Mouse (Mus musculus) intestine, postnatal 0 days (tissue): Measurements from ENCODE around the gene Ryk. TPM values are rescaled to one million over a fixed set of nuclear protein-coding genes. Genes with fewer than 3 reads are reported as not detected.

Experiments
- ATAC-seq: fragments of 200-750 bp; cut with Nextera tagmentation; 2 replicates; pipeline ENCODE4 v1.8.0; 2017; ENCODE audit warnings: mild to moderate bottlenecking, moderate TSS enrichment, moderate library complexity
- H3K27ac ChIP-seq: fragments of 300-500 bp; sonication (generic); 2 replicates; pipeline ENCODE4 v1.5.1; 2014; ENCODE audit warnings: mild to moderate bottlenecking, low read depth, low read length, moderate library complexity
- H3K27me3 ChIP-seq: fragments of 300-500 bp; sonication (generic); replicated peaks from 2 replicates; pipeline ENCODE4 v1.6.1; 2014; ENCODE audit warnings: low read length, mixed read lengths; ENCODE audit not compliant: control insufficient read depth, insufficient read depth
- H3K36me3 ChIP-seq: fragments of 300-500 bp; sonication (generic); 2 replicates; pipeline ENCODE4 v1.6.1; 2014; ENCODE audit warnings: mild to moderate bottlenecking, moderate library complexity; ENCODE audit not compliant: control insufficient read depth, insufficient read depth
- H3K4me1 ChIP-seq: fragments of 300-500 bp; sonication (generic); replicated peaks from 2 replicates; pipeline ENCODE4 v1.6.1; 2014; ENCODE audit warnings: antibody characterized with exemption, low read length, mixed read lengths; ENCODE audit not compliant: control insufficient read depth, insufficient read depth
- H3K4me2 ChIP-seq: fragments of 300-500 bp; sonication (generic); replicated peaks from 2 replicates; pipeline ENCODE4 v1.6.1; 2014; ENCODE audit warnings: low read depth, mild to moderate bottlenecking, moderate library complexity
- H3K4me3 ChIP-seq: fragments of 300-500 bp; sonication (generic); 2 replicates; pipeline ENCODE4 v1.5.1; 2014; ENCODE audit warnings: low read depth, low read length
- H3K9ac ChIP-seq: fragments of 300-500 bp; sonication (generic); 2 replicates; pipeline ENCODE4 v1.6.1; 2014; ENCODE audit warnings: mild to moderate bottlenecking, low read depth, low read length
- H3K9me3 ChIP-seq: fragments of 300-500 bp; sonication (generic); 2 replicates; pipeline ENCODE4 v1.6.1; 2016; ENCODE audit warnings: mixed run types; ENCODE audit not compliant: control insufficient read depth
- CTCF ChIP-seq: sonication (generic); IDR thresholded peaks from 2 replicates; pipeline ENCODE4 v1.5.1; 2016; ENCODE audit warnings: low read depth, mild to moderate bottlenecking, control low read depth, antibody characterized with exemption, moderate library complexity
- WGBS: fragments of 180-500 bp; shearing (Covaris S2); extraction: QIAGEN DNeasy Blood & Tissue Kit; methylation state at CpG from one replicate; pipeline ENCODE4 v1.1.7; 2014; 5-methylcytosine and 5-hydroxymethylcytosine counted together
- polyA plus RNA-seq: library from polyadenylated mRNA; unstranded; fragments of >200 nt; fragmentation: Nextera tagmentation; extraction: Ambion mirVana; gene quantifications from 2 replicates; pipeline ENCODE4 v1.2.1, GENCODE M21; 2015

Gene Ryk
- polyA plus RNA-seq, 1 experiment from 2014 or later = 23.9 TPM

DNA sequence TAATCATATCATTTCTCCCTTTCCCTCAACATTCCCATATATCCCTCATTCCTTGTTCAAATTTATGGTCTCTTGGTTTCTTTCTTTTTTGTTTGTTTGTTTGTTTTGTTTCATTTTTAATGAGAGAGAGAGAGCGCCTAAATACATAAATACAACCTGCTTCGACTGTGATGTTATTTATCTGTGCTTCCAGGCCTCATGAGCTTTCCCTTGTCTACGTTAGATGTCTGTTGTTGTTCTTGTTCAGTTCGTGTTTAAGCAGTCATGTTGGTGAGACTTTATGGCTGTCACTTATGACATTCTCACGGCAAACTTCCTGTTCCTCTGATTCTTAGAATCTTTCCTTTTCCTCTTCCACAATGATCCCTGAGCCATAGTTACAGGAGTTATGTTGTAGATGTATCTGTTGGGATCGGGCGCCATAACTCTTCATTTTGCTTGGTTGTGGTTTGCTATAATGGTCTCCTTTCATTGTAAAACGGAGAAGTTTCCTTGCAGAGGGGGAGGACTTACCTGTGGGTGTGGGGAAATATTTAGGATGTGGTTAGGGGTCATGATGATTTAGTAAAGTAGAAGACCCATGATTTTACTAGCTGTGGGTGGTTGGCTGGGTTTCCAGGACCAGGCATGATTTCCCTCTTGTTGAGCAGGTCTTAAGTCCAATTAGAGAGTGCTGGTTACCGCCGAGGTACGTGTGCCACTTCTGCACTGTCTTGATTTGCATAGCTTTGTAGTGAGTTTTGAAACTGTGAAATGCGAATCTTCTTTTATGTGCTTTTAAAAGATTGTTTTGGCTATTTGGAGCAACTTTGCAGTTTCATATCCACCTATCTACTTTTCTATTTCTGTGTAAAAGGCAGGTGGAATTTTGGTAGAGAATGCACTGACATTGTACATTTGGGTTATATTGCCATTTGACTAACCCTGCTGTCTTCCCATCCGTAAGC lies 17.6 kb downstream of the Ryk start:
- ATAC-seq = no peak
- Histone ChIP-seq H3K27me3 (no peaks in the 10 kb centered on the region), H3K4me2 (no peak overlapping the region), H3K4me3 (no peak overlapping the region), H3K27ac (no peak overlapping the region), H3K4me1 (peaks cover 3% of the 10 kb centered on the region; the same call in 1 of the 2 replicates), H3K36me3 (no peaks in the 10 kb centered on the region), H3K9ac (no peak overlapping the region), H3K9me3 (no peaks in the 10 kb centered on the region)
- no peak for TF ChIP-seq CTCF
- WGBS = 78% methylated on average over 13 of the region's 13 CpGs

DNA sequence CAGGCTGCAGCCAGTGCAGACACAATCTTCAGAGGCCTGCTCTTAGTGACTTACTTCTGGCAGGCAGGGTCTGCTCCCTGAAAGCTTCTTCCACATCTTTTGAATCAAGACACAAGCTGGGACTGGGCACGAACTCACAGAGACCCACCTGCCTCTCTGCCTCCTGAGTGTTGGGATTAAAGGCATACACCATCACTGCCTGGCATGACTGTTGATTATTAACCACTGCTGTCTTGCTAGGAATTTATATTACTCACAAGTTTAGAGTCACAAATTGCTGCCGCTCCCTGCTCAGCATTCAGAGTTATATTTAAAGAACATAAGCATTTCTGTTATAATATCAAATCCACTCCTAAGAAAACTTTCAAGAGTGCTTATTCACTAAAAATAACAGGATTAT lies 23.1 kb downstream of the Ryk start:
- no peak overlapping the region for H3K9ac ChIP-seq
- no peaks in the 10 kb centered on the region for H3K36me3 ChIP-seq
- no peak overlapping the region for H3K4me2 ChIP-seq
- peak overlapping the region; percentile 50 for H3K27ac ChIP-seq
- no peaks in the 10 kb centered on the region; the same call in 1 of the 2 replicates for H3K4me1 ChIP-seq
- 0 out of 2 replicates have a peak, but pooled peaks have one; percentile 31 for ATAC-seq
- H3K4me3 ChIP-seq = no peak overlapping the region
- no peaks in the 10 kb centered on the region for H3K9me3 ChIP-seq
- 44% methylated on average over 2 of the region's 2 CpGs for WGBS
- H3K27me3 ChIP-seq = no peaks in the 10 kb centered on the region
- no peak for TF ChIP-seq CTCF

DNA sequence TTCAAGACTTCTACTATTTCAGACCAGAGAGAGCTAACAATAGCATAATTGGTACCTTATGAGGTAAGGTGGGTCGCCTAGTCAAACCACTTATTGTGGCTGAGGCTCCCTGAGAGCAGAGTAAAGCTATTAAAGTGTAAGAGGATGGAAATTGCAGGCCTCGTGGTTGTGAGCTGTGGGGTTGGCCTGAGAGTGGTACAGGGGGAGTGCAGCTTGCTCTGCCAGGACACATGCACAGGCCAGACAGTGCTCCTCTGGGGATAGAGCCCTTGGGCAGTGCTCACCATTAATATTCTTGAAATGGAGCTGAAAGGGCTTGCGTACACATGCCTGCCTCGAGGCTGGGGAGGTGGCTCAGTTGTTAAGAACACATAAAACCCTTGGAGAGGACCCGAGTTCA lies 23.6 kb downstream of the Ryk start:
- Histone ChIP-seq H3K36me3 (no peaks in the 10 kb centered on the region), H3K4me3 (no peak overlapping the region), H3K9me3 (no peaks in the 10 kb centered on the region), H3K4me1 (peaks cover 1% of the 10 kb centered on the region; the same call in 1 of the 2 replicates), H3K9ac (no peak overlapping the region), H3K4me2 (no peak overlapping the region), H3K27me3 (no peaks in the 10 kb centered on the region), H3K27ac (peak overlapping the region; percentile 9; the same call in 1 of the 2 replicates)
- WGBS = 61% methylated on average over 5 of the region's 5 CpGs
- ATAC-seq = no peak
- no peak for TF ChIP-seq CTCF

DNA sequence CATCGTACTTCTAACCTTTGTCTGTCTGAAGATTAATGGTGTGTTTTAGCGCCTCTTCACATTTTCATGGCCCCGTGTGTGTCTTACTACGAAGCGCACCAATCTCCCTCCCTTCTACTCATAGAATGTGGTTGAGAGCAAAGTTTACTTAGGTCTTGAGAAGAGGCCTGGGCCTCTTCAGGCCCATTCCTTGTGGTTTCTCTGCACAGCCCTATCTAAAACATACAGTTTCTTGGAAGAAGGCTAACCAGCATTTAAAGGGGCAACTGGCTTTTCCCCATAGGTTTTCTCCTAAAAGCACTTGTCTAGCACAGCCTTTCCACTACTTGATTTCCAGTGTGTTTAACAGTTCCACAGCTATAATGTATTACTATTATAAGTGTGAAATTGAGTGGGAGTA lies 24.7 kb downstream of the Ryk start:
- TF ChIP-seq CTCF = no peak
- WGBS = 80% methylated on average over 5 of the region's 5 CpGs
- Histone ChIP-seq H3K27me3 (no peaks in the 10 kb centered on the region), H3K4me1 (peaks cover 6% of the 10 kb centered on the region; the same call in 1 of the 2 replicates), H3K4me3 (no peak overlapping the region), H3K36me3 (no peaks in the 10 kb centered on the region), H3K27ac (no peak overlapping the region), H3K9me3 (no peaks in the 10 kb centered on the region), H3K4me2 (no peak overlapping the region), H3K9ac (no peak overlapping the region)
- no peak for ATAC-seq

DNA sequence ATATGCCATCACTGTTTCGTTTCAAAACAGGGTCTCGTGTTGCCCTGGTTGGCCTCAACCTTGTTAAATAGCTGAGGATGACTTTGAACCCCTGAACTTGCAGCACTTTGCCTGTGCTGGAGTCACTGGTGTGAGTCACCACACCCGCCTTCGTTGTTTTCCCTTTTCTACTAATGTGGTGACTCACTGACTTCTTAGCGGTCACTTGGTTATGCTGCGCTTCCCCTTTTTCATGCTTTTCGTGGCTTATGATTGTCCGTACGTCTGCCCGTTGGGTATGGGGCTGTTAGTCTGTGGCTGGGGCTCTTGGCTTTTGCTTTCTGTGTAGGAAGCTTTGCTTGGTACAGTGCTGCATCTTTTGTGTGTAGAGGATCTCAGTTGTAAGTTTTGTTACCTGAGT lies 25.2 kb downstream of the Ryk start:
- Histone ChIP-seq H3K4me2 (no peak overlapping the region), H3K36me3 (peaks cover 3% of the 10 kb centered on the region; the same call in 1 of the 2 replicates), H3K4me1 (peaks cover 6% of the 10 kb centered on the region; the same call in 1 of the 2 replicates), H3K27ac (no peak overlapping the region), H3K9ac (no peak overlapping the region), H3K9me3 (no peaks in the 10 kb centered on the region), H3K4me3 (no peak overlapping the region), H3K27me3 (no peaks in the 10 kb centered on the region)
- WGBS = 81% methylated on average over 10 of the region's 10 CpGs
- ATAC-seq = no peak
- no peak for TF ChIP-seq CTCF

DNA sequence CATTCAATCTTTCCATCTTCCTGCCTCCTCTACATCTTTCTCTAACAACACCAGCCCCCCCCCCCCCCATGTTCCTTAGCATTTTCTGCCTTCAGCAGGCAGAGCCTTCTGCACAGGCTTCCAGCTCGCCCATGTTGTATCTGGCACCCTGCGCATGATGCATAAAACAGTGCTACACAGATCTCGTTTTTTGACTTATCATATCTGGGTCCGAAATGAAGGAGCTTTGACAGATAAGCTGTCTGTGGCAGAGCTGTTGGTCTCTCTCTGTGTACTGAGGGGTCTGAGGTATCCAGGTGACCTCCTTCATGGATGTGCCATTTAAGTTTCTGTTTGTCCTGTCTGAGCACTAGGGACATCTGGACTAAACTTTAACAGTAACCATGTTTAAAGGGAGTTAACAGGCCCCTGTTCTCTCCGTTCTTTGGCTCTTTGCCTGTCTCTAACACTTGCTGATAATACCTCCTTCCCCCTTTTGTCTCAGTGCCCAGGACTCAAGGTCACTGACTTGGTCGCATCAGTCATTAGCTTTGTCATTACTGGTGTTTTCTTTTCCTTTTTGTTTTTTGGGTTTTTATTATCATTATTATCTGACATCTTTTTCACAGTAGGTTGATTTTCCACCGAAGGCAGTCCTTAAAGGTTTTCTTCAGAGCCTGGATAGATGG lies 26.2 kb downstream of the Ryk start:
- WGBS = 59% methylated on average over 7 of the region's 7 CpGs
- no peaks in the 10 kb centered on the region for H3K9me3 ChIP-seq
- H3K4me1 ChIP-seq = peaks cover 6% of the 10 kb centered on the region; the same call in 1 of the 2 replicates
- H3K36me3 ChIP-seq = peaks cover 12% of the 10 kb centered on the region
- H3K4me2 ChIP-seq = no peak overlapping the region
- H3K27me3 ChIP-seq = no peaks in the 10 kb centered on the region
- H3K9ac ChIP-seq = no peak overlapping the region
- no peak overlapping the region for H3K4me3 ChIP-seq
- H3K27ac ChIP-seq = peak overlapping the region; percentile 80
- TF ChIP-seq CTCF = no peak
- no peak for ATAC-seq
